Mouse (Mus musculus): ENCODE measurements around the gene Hemk1. TPM values are rescaled to one million over a fixed set of nuclear protein-coding genes. Genes with fewer than 3 reads are reported as not detected.
A peak's percentile ranks its signal among the peaks of the same experiment; 100 is the strongest.

The Hemk1 gene
- total and polyA plus RNA-seq, 3 experiments = 21.2 to 30.3 (median 21.4) TPM

DNA sequence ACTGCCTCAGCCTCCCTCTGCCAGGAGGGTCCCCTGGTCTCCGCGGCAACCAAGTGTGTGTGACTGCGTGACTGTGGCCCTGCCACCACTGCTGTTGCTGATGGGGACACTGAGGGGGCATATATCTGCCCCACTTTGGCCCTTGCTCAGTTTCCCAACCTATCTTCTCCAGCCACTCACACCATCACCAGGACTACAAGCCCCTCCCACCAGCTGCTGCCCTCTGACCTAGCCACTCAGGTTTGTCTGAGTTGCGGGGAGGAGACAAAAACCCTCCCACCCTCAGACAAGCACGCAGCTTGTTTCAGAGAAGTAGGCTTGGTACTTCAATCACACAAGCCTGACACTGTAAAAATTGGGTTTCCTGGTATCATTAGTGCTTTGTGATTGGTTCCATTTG is 37.3 kb upstream of the Hemk1 start:
- no peak overlapping the region for H3K27ac ChIP-seq
- DNase-seq = no peak
- H3K79me2 ChIP-seq (replicated peaks; ENCODE audit: control insufficient read depth, insufficient read depth, low read length) = no peaks in the 10 kb centered on the region
- TF ChIP-seq EP300 (IDR thresholded peaks at IDR 0.05; ENCODE audit: insufficient read depth, low read depth, low read length) = no peak
- TF ChIP-seq CTCF (IDR thresholded peaks at IDR 0.05) = no peak
- no peak for TF ChIP-seq POLR2A (IDR thresholded peaks at IDR 0.05; ENCODE audit: insufficient read depth, low read depth, low read length)
- intact Hi-C loops (cut with DNase I) = no loop called here
- no peak overlapping the region for H3K4me3 ChIP-seq
- H3K36me3 ChIP-seq (ENCODE audit: control insufficient read depth, insufficient read depth, low read length) = no peaks in the 10 kb centered on the region
- peaks cover 10% of the 10 kb centered on the region for H3K27me3 ChIP-seq (ENCODE audit: control insufficient read depth, insufficient read depth, low read length)
- no peaks in the 10 kb centered on the region for H3K4me1 ChIP-seq (ENCODE audit: control insufficient read depth, insufficient read depth, low read length)
- 32% methylated on average over 5 of the region's 5 CpGs for WGBS
- no peak overlapping the region for H3K9ac ChIP-seq (ENCODE audit: low read depth, low read length)

DNA sequence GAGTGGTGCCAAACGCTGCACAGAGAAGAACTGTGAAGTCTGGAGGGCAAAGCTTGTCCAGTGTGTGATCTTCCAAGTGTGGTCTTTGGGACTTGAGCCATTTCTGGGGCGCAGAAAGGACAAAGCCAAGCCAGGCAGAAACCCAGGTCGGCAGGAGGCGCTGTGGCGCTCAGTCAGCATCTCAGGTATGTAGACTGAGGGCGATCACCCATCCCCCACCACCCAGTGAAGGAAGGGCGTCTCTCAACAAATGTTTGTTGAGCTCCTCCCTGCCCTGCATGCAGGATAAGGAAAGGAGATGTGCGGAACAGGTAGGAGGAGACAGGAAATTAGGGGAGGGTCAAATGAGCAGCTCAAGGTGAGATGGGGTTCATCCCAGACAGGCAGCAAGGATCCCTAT is 36.5 kb upstream of the Hemk1 start:
- no peak for TF ChIP-seq POLR2A (IDR thresholded peaks at IDR 0.05; ENCODE audit: insufficient read depth, low read depth, low read length)
- TF ChIP-seq CTCF (IDR thresholded peaks at IDR 0.05) = peak; percentile 28
- DNase-seq = no peak
- H3K4me3 ChIP-seq = no peak overlapping the region
- H3K27ac ChIP-seq = no peak overlapping the region
- no peaks in the 10 kb centered on the region for H3K36me3 ChIP-seq (ENCODE audit: control insufficient read depth, insufficient read depth, low read length)
- no peaks in the 10 kb centered on the region for H3K79me2 ChIP-seq (replicated peaks; ENCODE audit: control insufficient read depth, insufficient read depth, low read length)
- H3K4me1 ChIP-seq (ENCODE audit: control insufficient read depth, insufficient read depth, low read length) = no peaks in the 10 kb centered on the region
- H3K9ac ChIP-seq (ENCODE audit: low read depth, low read length) = no peak overlapping the region
- intact Hi-C loops (cut with DNase I) = no loop called here
- peaks cover 10% of the 10 kb centered on the region for H3K27me3 ChIP-seq (ENCODE audit: control insufficient read depth, insufficient read depth, low read length)
- WGBS = 13% methylated on average over 8 of the region's 8 CpGs

DNA sequence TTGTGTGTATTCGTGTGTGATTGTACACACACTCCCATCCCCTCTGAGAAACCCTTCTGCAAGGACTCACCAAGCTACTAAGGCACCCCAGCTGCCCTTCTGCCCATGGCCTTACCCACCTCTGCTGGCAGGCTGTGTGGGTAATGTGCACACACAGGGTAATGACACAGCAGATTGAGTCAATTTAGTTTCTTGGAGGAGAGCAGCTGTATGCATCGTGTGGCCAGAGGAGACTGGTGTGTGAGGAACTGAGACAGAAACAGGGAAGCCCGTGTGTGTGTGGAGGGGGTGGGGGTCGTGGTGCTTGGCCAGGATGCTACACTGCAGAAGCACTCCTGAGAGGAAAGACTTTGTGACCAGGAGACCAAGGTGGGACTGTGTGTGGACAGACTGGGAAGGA is 34.3 kb upstream of the Hemk1 start:
- no peak overlapping the region for H3K4me3 ChIP-seq
- no peaks in the 10 kb centered on the region for H3K4me1 ChIP-seq (ENCODE audit: control insufficient read depth, insufficient read depth, low read length)
- H3K9ac ChIP-seq (ENCODE audit: low read depth, low read length) = no peak overlapping the region
- H3K79me2 ChIP-seq (replicated peaks; ENCODE audit: control insufficient read depth, insufficient read depth, low read length) = no peaks in the 10 kb centered on the region
- intact Hi-C loops (cut with DNase I) = no loop called here
- TF ChIP-seq POLR2A (IDR thresholded peaks at IDR 0.05; ENCODE audit: insufficient read depth, low read depth, low read length) = no peak
- TF ChIP-seq EP300 (IDR thresholded peaks at IDR 0.05; ENCODE audit: insufficient read depth, low read depth, low read length) = no peak
- no peak for TF ChIP-seq CTCF (IDR thresholded peaks at IDR 0.05)
- H3K36me3 ChIP-seq (ENCODE audit: control insufficient read depth, insufficient read depth, low read length) = no peaks in the 10 kb centered on the region
- no peak overlapping the region for H3K27ac ChIP-seq
- no peak for DNase-seq
- H3K27me3 ChIP-seq (ENCODE audit: control insufficient read depth, insufficient read depth, low read length) = 0 out of 2 replicates have a peak, but pooled peaks cover 1% of the 10 kb centered on the region
- WGBS = 55% methylated on average over 4 of the region's 4 CpGs

DNA sequence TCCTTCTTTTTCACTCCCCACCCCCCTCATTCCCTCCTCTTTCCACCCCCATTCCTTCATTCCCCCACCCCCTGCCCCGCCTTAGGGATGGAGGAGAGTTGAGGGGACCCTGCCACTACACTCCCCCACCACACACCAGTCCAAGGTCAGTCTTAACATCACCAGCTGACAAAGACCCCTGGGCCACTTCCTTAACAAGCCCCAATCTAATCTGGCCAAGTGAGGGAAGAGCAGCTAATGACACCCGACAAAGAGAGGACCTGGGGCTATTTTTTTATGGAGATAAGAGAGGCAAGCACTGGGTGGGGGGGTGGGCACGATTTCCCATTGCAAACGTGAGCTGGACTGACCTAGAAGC is 31.9 kb upstream of the Hemk1 start:
- TF ChIP-seq EP300 (IDR thresholded peaks at IDR 0.05; ENCODE audit: insufficient read depth, low read depth, low read length) (no peak), POLR2A (IDR thresholded peaks at IDR 0.05; ENCODE audit: insufficient read depth, low read depth, low read length) (no peak), CTCF (IDR thresholded peaks at IDR 0.05) (no peak)
- intact Hi-C loops (cut with DNase I) = no loop called here
- Histone ChIP-seq H3K36me3 (ENCODE audit: control insufficient read depth, insufficient read depth, low read length) (no peaks in the 10 kb centered on the region), H3K27ac (no peak overlapping the region), H3K79me2 (replicated peaks; ENCODE audit: control insufficient read depth, insufficient read depth, low read length) (no peaks in the 10 kb centered on the region), H3K4me1 (ENCODE audit: control insufficient read depth, insufficient read depth, low read length) (no peaks in the 10 kb centered on the region), H3K4me3 (no peak overlapping the region), H3K9ac (ENCODE audit: low read depth, low read length) (no peak overlapping the region), H3K27me3 (ENCODE audit: control insufficient read depth, insufficient read depth, low read length) (no peaks in the 10 kb centered on the region)
- DNase-seq = no peak
- 13% methylated on average over 4 of the region's 4 CpGs for WGBS

DNA sequence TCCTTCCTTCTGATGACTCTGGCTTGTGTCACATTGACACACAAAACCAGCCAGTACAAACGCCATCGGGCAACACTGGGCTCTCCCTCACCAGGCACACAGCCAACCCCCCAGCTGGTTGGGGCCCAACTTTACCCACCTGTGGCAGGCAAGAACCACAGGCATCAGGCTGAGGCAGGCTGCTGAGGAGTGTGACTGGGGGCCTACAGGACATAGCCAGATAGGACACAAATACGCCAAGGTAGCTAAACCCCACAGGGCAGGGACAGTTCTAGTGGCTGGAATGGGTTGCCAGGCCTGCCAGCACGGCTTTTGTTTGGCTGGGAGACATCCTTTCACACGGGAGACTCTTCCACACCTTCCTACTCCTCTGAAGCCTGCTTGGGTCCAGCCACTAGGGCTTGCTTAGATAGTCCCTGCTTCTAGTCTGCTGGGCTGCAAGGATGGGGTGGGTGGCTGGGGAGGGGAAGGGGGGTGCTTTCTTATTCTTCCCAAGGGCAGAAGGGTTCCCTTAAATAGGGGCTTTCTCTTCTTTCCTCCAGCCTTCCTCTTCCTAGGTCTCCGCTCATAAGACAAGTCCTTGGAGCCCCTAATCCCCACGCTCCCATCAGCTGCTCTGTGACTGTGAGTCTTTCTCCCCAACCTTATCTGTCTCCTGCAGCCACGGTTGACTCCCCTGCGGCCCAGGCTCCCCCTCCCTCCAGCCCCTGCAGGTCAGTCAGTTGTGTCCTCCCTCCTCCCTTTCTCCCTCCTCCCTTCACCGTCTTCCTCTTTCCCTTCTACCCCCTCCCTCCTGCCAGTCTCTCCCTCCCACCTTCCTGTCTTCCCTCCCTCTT is 31.3 kb upstream of the Hemk1 start:
- no peaks in the 10 kb centered on the region for H3K36me3 ChIP-seq (ENCODE audit: control insufficient read depth, insufficient read depth, low read length)
- no peak overlapping the region for H3K4me3 ChIP-seq
- intact Hi-C loops (cut with DNase I) = no loop called here
- H3K4me1 ChIP-seq (ENCODE audit: control insufficient read depth, insufficient read depth, low read length) = no peaks in the 10 kb centered on the region
- no peak overlapping the region for H3K9ac ChIP-seq (ENCODE audit: low read depth, low read length)
- H3K27me3 ChIP-seq (ENCODE audit: control insufficient read depth, insufficient read depth, low read length) = no peaks in the 10 kb centered on the region
- no peaks in the 10 kb centered on the region for H3K79me2 ChIP-seq (replicated peaks; ENCODE audit: control insufficient read depth, insufficient read depth, low read length)
- WGBS = 29% methylated on average over 10 of the region's 10 CpGs
- no peak for TF ChIP-seq EP300 (IDR thresholded peaks at IDR 0.05; ENCODE audit: insufficient read depth, low read depth, low read length)
- TF ChIP-seq CTCF (IDR thresholded peaks at IDR 0.05) = no peak
- TF ChIP-seq POLR2A (IDR thresholded peaks at IDR 0.05; ENCODE audit: insufficient read depth, low read depth, low read length) = no peak
- DNase-seq = no peak
- H3K27ac ChIP-seq = no peak overlapping the region

DNA sequence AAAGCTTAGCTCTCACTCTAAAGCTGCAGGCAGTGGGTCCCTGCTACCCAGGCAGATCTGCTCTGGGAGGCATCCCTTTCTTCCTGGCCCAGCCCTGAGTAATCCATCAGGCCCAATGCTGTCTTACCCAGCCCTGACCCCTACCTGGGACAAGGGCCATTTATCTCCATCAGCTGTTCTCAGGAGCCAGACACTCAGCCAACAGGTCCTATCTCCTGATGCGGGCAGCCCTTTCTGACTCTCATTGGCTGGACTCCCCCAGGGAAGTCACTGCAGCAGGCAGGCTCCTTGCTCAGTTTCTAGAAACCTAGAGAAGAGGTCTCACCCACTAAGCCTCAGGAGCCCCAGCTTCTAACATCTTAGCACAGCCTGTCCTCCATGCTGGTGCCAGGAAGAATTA is 30.2 kb upstream of the Hemk1 start:
- 87% methylated on average over 1 of the region's 1 CpGs for WGBS
- TF ChIP-seq EP300 (IDR thresholded peaks at IDR 0.05; ENCODE audit: insufficient read depth, low read depth, low read length) (no peak), POLR2A (IDR thresholded peaks at IDR 0.05; ENCODE audit: insufficient read depth, low read depth, low read length) (no peak), CTCF (IDR thresholded peaks at IDR 0.05) (no peak)
- Histone ChIP-seq H3K27ac (no peak overlapping the region), H3K9ac (ENCODE audit: low read depth, low read length) (no peak overlapping the region), H3K4me1 (ENCODE audit: control insufficient read depth, insufficient read depth, low read length) (no peaks in the 10 kb centered on the region), H3K36me3 (ENCODE audit: control insufficient read depth, insufficient read depth, low read length) (no peaks in the 10 kb centered on the region), H3K4me3 (no peak overlapping the region), H3K27me3 (ENCODE audit: control insufficient read depth, insufficient read depth, low read length) (no peaks in the 10 kb centered on the region), H3K79me2 (replicated peaks; ENCODE audit: control insufficient read depth, insufficient read depth, low read length) (no peaks in the 10 kb centered on the region)
- no peak for DNase-seq
- intact Hi-C loops (cut with DNase I) = no loop called here
